Mouse (Mus musculus) heart, embryonic 10.5 days (tissue): ENCODE results near the gene Ctxn1. TPM values are rescaled to one million over a fixed set of nuclear protein-coding genes. Genes with fewer than 3 reads are reported as not detected.
A peak's percentile ranks its signal among the peaks of the same experiment; 100 is the strongest.

ENCODE experiments used
- DNase-seq: peaks from one replicate; pipeline ENCODE4 v3.0.0-alpha.2; 2017; ENCODE audit warnings: low spot score
- H3K27ac ChIP-seq: fragments of 300-500 bp; sonication (generic); 2 replicates; pipeline ENCODE4 v1.5.1; 2016; ENCODE audit warnings: mild to moderate bottlenecking
- H3K27me3 ChIP-seq: fragments of 300-500 bp; sonication (generic); 2 replicates; pipeline ENCODE4 v1.6.1; 2016; ENCODE audit warnings: mild to moderate bottlenecking; ENCODE audit not compliant: poor library complexity, insufficient read depth, severe bottlenecking
- H3K36me3 ChIP-seq: fragments of 300-500 bp; sonication (generic); 2 replicates; pipeline ENCODE4 v1.6.1; 2016; ENCODE audit warnings: mild to moderate bottlenecking, moderate library complexity
- H3K4me1 ChIP-seq: fragments of 300-500 bp; sonication (generic); 2 replicates; pipeline ENCODE4 v1.6.1; 2016; ENCODE audit warnings: mild to moderate bottlenecking
- H3K4me3 ChIP-seq: fragments of 300-500 bp; sonication (generic); 2 replicates; pipeline ENCODE4 v1.5.1; 2016; ENCODE audit warnings: mild to moderate bottlenecking, moderate library complexity
- H3K9me3 ChIP-seq: fragments of 300-500 bp; sonication (generic); 2 replicates; pipeline ENCODE4 v1.6.1; 2016; ENCODE audit warnings: mild to moderate bottlenecking, moderate library complexity
- WGBS: fragments of 180-500 bp; shearing (Covaris S2); methylation state at CpG from one replicate; pipeline ENCODE4 v1.1.7; 2016; 5-methylcytosine and 5-hydroxymethylcytosine counted together
- polyA plus RNA-seq: library from polyadenylated mRNA; unstranded; fragments of >200 nt; fragmentation: Nextera tagmentation; extraction: Ambion mirVana; gene quantifications from 2 replicates; pipeline ENCODE4 v1.2.1, GENCODE M21; 2016

Gene Ctxn1
- polyA plus RNA-seq = 33.2 and 59.1 TPM in 2 replicates

- H3K36me3 ChIP-seq = peaks cover 80% of the 10 kb centered on the region
- WGBS = 7% methylated on average over 33 of the region's 33 CpGs
Observed at GRCm38 (mm10) chr8:4259125-4259804, at the start of gene Ctxn1. Gene Ctxn1 (minus strand): TSS chr8:4259274.

DNA sequence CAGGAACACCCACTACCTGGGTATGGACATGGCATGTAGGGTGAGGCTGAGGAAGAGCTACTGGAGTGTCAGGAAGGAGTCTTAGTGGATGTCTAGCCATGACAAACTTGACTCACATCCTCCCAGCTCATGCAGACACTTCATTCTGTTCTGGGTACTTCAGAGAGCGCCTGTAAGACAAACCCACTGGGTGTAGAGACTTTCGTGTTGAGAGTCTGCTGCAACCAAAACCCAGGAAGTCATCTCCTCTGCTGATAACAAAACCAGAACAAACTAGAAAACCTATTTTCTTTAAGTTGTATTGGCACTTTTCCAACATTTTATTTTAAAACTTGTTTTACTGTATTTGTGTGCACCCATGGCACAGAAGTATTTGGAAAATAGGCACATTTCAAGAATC lies 46.8 kb upstream of the Ctxn1 start:
- 77% methylated on average over 2 of the region's 2 CpGs for WGBS
- Histone ChIP-seq H3K4me1 (no peaks in the 10 kb centered on the region), H3K9me3 (no peaks in the 10 kb centered on the region), H3K36me3 (peaks cover 97% of the 10 kb centered on the region), H3K27ac (no peak overlapping the region), H3K4me3 (no peak overlapping the region), H3K27me3 (no peaks in the 10 kb centered on the region)
- DNase-seq = no peak

More at GRCm38 (mm10) chr8:4259125-4259804, at the start of gene Ctxn1:
- Histone ChIP-seq H3K27me3 (no peaks in the 10 kb centered on the region), H3K4me3 (peak within 1 kb of the TSS; percentile 85), H3K4me1 (peaks cover 31% of the 10 kb centered on the region), H3K9me3 (no peaks in the 10 kb centered on the region), H3K27ac (peak within 1 kb of the TSS; percentile 92)
- DNase-seq = peak; percentile 97

DNA sequence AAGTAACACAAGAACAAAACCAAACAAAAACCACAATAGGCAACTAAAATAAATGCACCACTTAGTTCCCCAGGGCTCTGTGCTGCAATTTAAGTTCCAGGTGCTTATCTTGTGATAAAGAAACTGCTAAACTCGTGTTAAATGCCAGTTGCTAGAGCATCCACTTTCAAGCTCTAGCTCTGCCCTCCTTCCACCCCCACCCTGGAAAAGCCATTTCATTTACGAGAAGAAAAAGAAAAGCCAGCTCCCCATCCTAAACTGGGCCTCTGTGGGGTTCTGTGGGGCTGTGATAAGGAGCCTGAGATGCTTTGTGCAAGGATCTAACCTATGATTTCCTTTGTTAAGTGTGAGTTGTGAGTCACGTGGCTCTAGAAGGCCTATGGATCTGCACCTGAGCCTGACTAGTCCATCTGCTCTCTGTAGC lies 45.1 kb upstream of the Ctxn1 start:
- WGBS = 61% methylated on average over 3 of the region's 3 CpGs
- no peaks in the 10 kb centered on the region for H3K9me3 ChIP-seq
- H3K27me3 ChIP-seq = no peaks in the 10 kb centered on the region
- no peaks in the 10 kb centered on the region for H3K4me1 ChIP-seq
- DNase-seq = no peak
- peaks cover 96% of the 10 kb centered on the region for H3K36me3 ChIP-seq
- no peak overlapping the region for H3K4me3 ChIP-seq
- H3K27ac ChIP-seq = no peak overlapping the region

- H3K27ac ChIP-seq = no peak overlapping the region
- H3K9me3 ChIP-seq = no peaks in the 10 kb centered on the region
- H3K27me3 ChIP-seq = no peaks in the 10 kb centered on the region
- no peak for DNase-seq
- no peak overlapping the region for H3K4me3 ChIP-seq
- no peaks in the 10 kb centered on the region for H3K4me1 ChIP-seq
- 79% methylated on average over 4 of the region's 4 CpGs for WGBS
- peaks cover 93% of the 10 kb centered on the region for H3K36me3 ChIP-seq
Observed at GRCm38 (mm10) chr8:4297822-4298221, 38.7 kb upstream of the Ctxn1 start.

- H3K27me3 ChIP-seq = no peaks in the 10 kb centered on the region
- WGBS = 89% methylated on average over 5 of the region's 5 CpGs
- H3K4me1 ChIP-seq = no peaks in the 10 kb centered on the region
- peaks cover 94% of the 10 kb centered on the region for H3K36me3 ChIP-seq
- DNase-seq = no peak
- no peak overlapping the region for H3K27ac ChIP-seq
- no peaks in the 10 kb centered on the region for H3K9me3 ChIP-seq
- no peak overlapping the region for H3K4me3 ChIP-seq
Observed at GRCm38 (mm10) chr8:4292738-4293137, 33.7 kb upstream of the Ctxn1 start.

GRCm38 (mm10) chr8:4276111-4276465 lies 17.0 kb upstream of the Ctxn1 start:
- DNase-seq = no peak
- Histone ChIP-seq H3K9me3 (no peaks in the 10 kb centered on the region), H3K27ac (peak overlapping the region; percentile 93), H3K27me3 (no peaks in the 10 kb centered on the region), H3K4me1 (0 out of 2 replicates have a peak, but pooled peaks cover 10% of the 10 kb centered on the region), H3K4me3 (peak overlapping the region; percentile 81), H3K36me3 (peaks cover 27% of the 10 kb centered on the region)
- WGBS = 26% methylated on average over 9 of the region's 9 CpGs

DNA sequence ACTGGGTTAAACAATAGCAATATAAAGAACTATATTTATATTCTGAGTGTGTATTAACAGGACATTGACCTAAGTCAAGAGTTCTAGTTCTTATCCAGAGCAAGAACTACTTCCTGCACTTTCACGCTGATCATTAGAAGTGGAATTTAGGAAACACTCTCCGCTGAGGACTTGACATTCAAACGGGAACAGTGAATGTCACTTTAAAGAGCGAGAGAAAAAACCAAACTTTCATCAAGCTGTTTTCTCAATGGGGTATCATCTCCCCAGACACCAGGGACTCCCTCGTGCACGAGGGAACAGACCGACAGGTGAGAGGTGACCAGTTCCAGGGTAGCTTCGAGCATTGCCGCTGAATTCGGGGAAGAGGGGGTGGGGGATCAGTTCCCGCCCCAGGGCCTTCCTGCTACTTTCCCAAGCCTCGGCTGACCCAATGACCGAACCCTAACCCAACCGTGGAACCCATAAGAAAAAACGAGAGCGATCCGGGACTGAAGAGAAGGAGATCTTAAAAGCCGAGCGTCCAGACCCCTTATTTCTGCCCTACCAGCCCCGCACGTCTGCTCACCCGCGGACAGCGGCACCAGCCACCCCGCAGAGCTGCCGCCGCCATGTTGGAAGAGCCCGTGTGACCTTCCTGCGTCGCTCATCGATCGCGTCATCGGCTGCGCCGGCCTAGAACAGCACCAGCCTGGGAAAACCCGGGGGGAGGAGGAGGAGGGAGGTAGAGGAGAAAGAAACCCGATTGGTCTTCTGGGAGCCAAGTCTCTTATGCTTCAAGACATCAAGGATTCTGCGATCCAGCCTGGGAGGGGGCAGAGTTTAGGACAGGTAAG lies 16.4 kb upstream of the Ctxn1 start, which contains the start of gene Timm44:
Gene Timm44, minus strand, starts transcription at position 639 of the 836 bp plus-strand sequence.
- H3K9me3 ChIP-seq = no peaks in the 10 kb centered on the region
- peak within 1 kb of the TSS; percentile 81 for H3K4me3 ChIP-seq
- WGBS = under 1% methylated on average over 39 of the region's 39 CpGs
- H3K27ac ChIP-seq = peak within 1 kb of the TSS; percentile 93
- DNase-seq = peak; percentile 97
- 0 out of 2 replicates have a peak, but pooled peaks cover 10% of the 10 kb centered on the region for H3K4me1 ChIP-seq
- H3K27me3 ChIP-seq = no peaks in the 10 kb centered on the region
- H3K36me3 ChIP-seq = peaks cover 32% of the 10 kb centered on the region

GRCm38 (mm10) chr8:4269609-4270008 lies 10.5 kb upstream of the Ctxn1 start:
- no peaks in the 10 kb centered on the region for H3K27me3 ChIP-seq
- no peak overlapping the region for H3K4me3 ChIP-seq
- H3K9me3 ChIP-seq = no peaks in the 10 kb centered on the region
- 90% methylated on average over 6 of the region's 6 CpGs for WGBS
- H3K4me1 ChIP-seq = 0 out of 2 replicates have a peak, but pooled peaks cover 2% of the 10 kb centered on the region
- peaks cover 90% of the 10 kb centered on the region for H3K36me3 ChIP-seq
- DNase-seq = no peak
- no peak overlapping the region for H3K27ac ChIP-seq

DNA sequence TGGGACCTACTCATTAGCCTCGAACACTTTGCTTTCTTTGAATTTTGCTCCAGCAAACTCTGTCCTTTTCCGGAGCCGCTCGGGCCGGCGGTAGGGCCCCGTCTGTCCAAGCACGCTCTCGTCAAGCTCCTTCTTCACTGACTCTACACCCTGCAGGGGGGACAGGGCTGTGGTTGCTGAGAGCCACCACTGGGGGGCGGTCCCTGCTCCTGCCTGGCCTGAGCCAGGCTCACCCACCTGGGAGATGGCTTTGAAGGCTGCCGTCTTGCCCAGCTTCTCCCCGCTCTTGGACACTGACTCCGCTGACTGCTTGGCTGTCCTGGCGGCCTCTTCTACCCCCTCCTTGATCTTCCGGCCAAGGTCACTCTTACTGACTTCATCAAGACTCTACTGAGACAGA lies 8.6 kb upstream of the Ctxn1 start:
- Histone ChIP-seq H3K4me1 (no peaks in the 10 kb centered on the region), H3K9me3 (no peaks in the 10 kb centered on the region), H3K36me3 (peaks cover 95% of the 10 kb centered on the region), H3K27ac (no peak overlapping the region), H3K4me3 (no peak overlapping the region), H3K27me3 (no peaks in the 10 kb centered on the region)
- WGBS = 75% methylated on average over 15 of the region's 15 CpGs
- DNase-seq = no peak

DNA sequence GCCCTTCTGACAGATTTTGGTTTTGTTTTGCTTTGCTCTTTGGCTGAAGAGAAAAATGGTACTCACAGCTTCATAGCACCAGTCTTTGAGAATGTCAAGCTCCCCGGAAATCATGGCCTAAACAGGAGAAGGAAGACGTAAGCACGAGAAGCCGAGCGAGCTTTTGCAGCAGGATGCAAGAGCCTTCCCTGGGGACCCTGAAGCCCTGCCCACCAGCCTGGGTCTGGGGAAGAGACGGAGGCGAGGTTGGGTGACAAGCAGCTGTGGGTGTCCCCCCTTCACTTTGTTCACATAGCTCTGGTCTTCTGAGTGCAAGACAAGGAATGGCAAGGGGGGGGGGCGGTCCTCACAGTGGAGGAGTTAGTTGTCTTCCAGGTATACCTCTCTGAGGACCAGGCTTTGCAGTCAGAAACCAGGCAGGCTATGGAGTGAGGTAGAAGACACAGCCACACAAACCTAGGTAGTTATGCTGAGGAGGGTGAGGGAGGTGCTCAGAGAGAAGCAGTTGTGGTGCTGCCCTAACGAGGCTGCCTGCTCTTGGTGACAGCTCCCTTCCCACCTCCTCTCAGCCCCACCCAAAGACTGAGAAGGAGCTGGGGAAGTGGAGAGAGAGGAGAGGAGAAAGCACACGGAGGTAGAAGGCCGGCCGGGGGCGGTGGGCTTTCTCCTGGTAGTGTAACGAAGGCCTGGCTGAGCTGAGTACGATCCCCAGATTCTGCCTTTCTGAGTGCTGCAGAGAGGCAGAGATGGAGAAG lies 6.3 kb upstream of the Ctxn1 start:
- no peaks in the 10 kb centered on the region for H3K9me3 ChIP-seq
- peaks cover 98% of the 10 kb centered on the region for H3K36me3 ChIP-seq
- H3K27me3 ChIP-seq = no peaks in the 10 kb centered on the region

DNA sequence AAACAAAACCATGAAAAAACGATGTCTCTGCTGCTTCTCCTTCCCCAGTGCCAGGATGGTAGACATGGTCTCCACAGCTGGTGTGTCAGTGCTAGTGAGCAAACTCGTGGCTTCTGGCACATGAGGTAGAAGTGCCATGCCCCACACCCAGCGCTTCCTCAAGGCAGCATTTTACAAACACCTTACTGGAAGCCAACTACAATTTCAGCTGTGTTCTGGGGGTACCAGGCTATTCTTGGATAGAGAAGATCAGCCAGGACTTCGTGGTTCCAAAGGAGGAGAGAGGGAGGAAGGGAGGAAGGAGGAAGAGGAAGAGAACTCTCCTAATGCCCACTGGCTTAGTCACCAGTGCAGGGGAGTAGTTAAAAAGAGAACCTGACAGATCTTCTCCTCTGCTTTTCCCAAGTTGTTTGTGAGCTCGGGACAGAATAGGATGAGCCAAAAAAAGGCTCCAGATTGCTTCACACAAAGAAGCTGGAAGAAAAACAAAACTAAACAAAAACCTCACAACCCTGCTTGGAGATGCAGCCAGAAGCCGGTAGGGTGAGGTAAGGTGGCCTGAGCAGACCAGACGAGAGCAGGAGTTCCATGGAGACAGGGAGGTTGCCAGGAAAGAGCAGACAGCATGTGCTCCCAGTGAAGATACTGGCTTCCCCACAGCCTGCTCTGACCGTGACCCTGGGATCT lies 4.2 kb upstream of the Ctxn1 start:
- Histone ChIP-seq H3K27me3 (no peaks in the 10 kb centered on the region), H3K36me3 (peaks cover 85% of the 10 kb centered on the region), H3K4me1 (peaks cover 14% of the 10 kb centered on the region), H3K9me3 (no peaks in the 10 kb centered on the region), H3K4me3 (no peak overlapping the region), H3K27ac (no peak overlapping the region)
- no peak for DNase-seq
- WGBS = 84% methylated on average over 8 of the region's 8 CpGs

More for the DNA sequence above, 6.3 kb upstream of the Ctxn1 start:
- H3K4me1 ChIP-seq = no peaks in the 10 kb centered on the region
- no peak overlapping the region for H3K27ac ChIP-seq
- DNase-seq = no peak
- H3K4me3 ChIP-seq = no peak overlapping the region
- 92% methylated on average over 15 of the region's 15 CpGs for WGBS

GRCm38 (mm10) chr8:4259805-4260170 lies 714 bp upstream of the Ctxn1 start:
- Histone ChIP-seq H3K4me3 (no peak overlapping the region), H3K4me1 (peaks cover 29% of the 10 kb centered on the region), H3K27me3 (no peaks in the 10 kb centered on the region), H3K36me3 (peaks cover 80% of the 10 kb centered on the region), H3K27ac (no peak overlapping the region), H3K9me3 (no peaks in the 10 kb centered on the region)
- DNase-seq = no peak
- WGBS = 79% methylated on average over 4 of the region's 4 CpGs
